Mouse (Mus musculus) liver, embryonic 16.5 days (tissue): ENCODE data around the gene Gm17387. TPM values are rescaled to one million over a fixed set of nuclear protein-coding genes. Genes with fewer than 3 reads are reported as not detected.

Experiments
- ATAC-seq: fragments of 200-750 bp; cut with Nextera tagmentation; 2 replicates; pipeline ENCODE4 v1.8.0; 2017; ENCODE audit warnings: low read depth, mild to moderate bottlenecking, moderate number of reproducible peaks, moderate library complexity
- H3K27ac ChIP-seq: fragments of 300-500 bp; sonication (generic); 2 replicates; pipeline ENCODE4 v1.5.1; 2014; ENCODE audit warnings: mild to moderate bottlenecking, low read length
- H3K27me3 ChIP-seq: fragments of 300-500 bp; sonication (generic); 2 replicates; pipeline ENCODE4 v1.6.1; 2014; ENCODE audit warnings: low read depth, low read length, mixed read lengths; ENCODE audit not compliant: control insufficient read depth, insufficient read depth
- H3K36me3 ChIP-seq: fragments of 300-500 bp; sonication (generic); 2 replicates; pipeline ENCODE4 v1.6.1; 2014; ENCODE audit warnings: mild to moderate bottlenecking; ENCODE audit not compliant: control insufficient read depth, insufficient read depth
- H3K4me1 ChIP-seq: fragments of 300-500 bp; sonication (generic); 2 replicates; pipeline ENCODE4 v1.6.1; 2014; ENCODE audit warnings: low read depth, low read length, mixed read lengths; ENCODE audit not compliant: control insufficient read depth
- H3K4me2 ChIP-seq: fragments of 300-500 bp; sonication (generic); 2 replicates; pipeline ENCODE4 v1.6.1; 2014; ENCODE audit warnings: low read depth, low read length, mixed read lengths
- H3K4me3 ChIP-seq: fragments of 300-500 bp; sonication (generic); 2 replicates; pipeline ENCODE4 v1.5.1; 2014; ENCODE audit warnings: low read depth, mild to moderate bottlenecking, low read length
- H3K9ac ChIP-seq: fragments of 300-500 bp; sonication (generic); 2 replicates; pipeline ENCODE4 v1.6.1; 2014; ENCODE audit warnings: low read depth, low read length
- H3K9me3 ChIP-seq: fragments of 300-500 bp; sonication (generic); replicated peaks from 2 replicates; pipeline ENCODE4 v1.6.1; 2016; ENCODE audit warnings: low read length; ENCODE audit not compliant: control insufficient read depth
- WGBS: fragments of 180-500 bp; shearing (Covaris S2); extraction: QIAGEN DNeasy Blood & Tissue Kit; methylation state at CpG from one replicate; pipeline ENCODE4 v1.1.7; 2014; ENCODE audit not compliant: insufficient replicate concordance; 5-methylcytosine and 5-hydroxymethylcytosine counted together
- polyA plus RNA-seq: library from polyadenylated mRNA; unstranded; fragments of >200 nt; fragmentation: Nextera tagmentation; extraction: Ambion mirVana; gene quantifications from 2 replicates; pipeline ENCODE4 v1.2.1, GENCODE M21; 2015

Gm17387 gene
- polyA plus RNA-seq, 1 experiment from 2014 or later, result not detected

- Histone ChIP-seq H3K9me3 (no peaks in the 10 kb centered on the region), H3K4me1 (peaks cover 13% of the 10 kb centered on the region), H3K27ac (peak overlapping the region; percentile 24; the same call in 1 of the 2 replicates), H3K9ac (no peak overlapping the region), H3K27me3 (peaks cover 3% of the 10 kb centered on the region; the same call in 1 of the 2 replicates), H3K36me3 (no peaks in the 10 kb centered on the region), H3K4me2 (no peak overlapping the region), H3K4me3 (no peak overlapping the region)
- no peak for ATAC-seq
- WGBS, result 52% methylated on average over 2 of the region's 2 CpGs
Measured at GRCm38 (mm10) chr7:141052421-141052820, 23.5 kb downstream of the Gm17387 start.

GRCm38 (mm10) chr7:141055785-141056184 lies 26.9 kb downstream of the Gm17387 start:
- Histone ChIP-seq H3K27me3 (peaks cover 31% of the 10 kb centered on the region), H3K4me2 (no peak overlapping the region), H3K27ac (no peak overlapping the region), H3K9ac (no peak overlapping the region), H3K36me3 (no peaks in the 10 kb centered on the region), H3K9me3 (no peaks in the 10 kb centered on the region), H3K4me3 (no peak overlapping the region), H3K4me1 (peaks cover 7% of the 10 kb centered on the region)
- ATAC-seq, result no peak
- 65% methylated on average over 4 of the region's 4 CpGs for WGBS

- ATAC-seq, result no peak
- H3K27me3 ChIP-seq, result peaks cover 43% of the 10 kb centered on the region
- H3K9ac ChIP-seq, result no peak overlapping the region
- H3K36me3 ChIP-seq, result no peaks in the 10 kb centered on the region
- H3K4me2 ChIP-seq, result no peak overlapping the region
- peaks cover 13% of the 10 kb centered on the region for H3K4me1 ChIP-seq
- 71% methylated on average over 6 of the region's 6 CpGs for WGBS
- no peak overlapping the region for H3K27ac ChIP-seq
- no peaks in the 10 kb centered on the region for H3K9me3 ChIP-seq
- H3K4me3 ChIP-seq, result no peak overlapping the region
Measured at GRCm38 (mm10) chr7:141056976-141057375, 28.0 kb downstream of the Gm17387 start.

GRCm38 (mm10) chr7:141057541-141057940 lies 28.6 kb downstream of the Gm17387 start:
- Histone ChIP-seq H3K36me3 (no peaks in the 10 kb centered on the region), H3K27me3 (peaks cover 48% of the 10 kb centered on the region), H3K9me3 (no peaks in the 10 kb centered on the region), H3K4me1 (peaks cover 13% of the 10 kb centered on the region), H3K27ac (no peak overlapping the region), H3K4me3 (no peak overlapping the region), H3K9ac (no peak overlapping the region), H3K4me2 (no peak overlapping the region)
- no peak for ATAC-seq
- 73% methylated on average over 1 of the region's 1 CpGs for WGBS

- no peaks in the 10 kb centered on the region for H3K36me3 ChIP-seq
- ATAC-seq, result no peak
- H3K4me2 ChIP-seq, result no peak overlapping the region
- no peaks in the 10 kb centered on the region for H3K9me3 ChIP-seq
- WGBS, result 51% methylated on average over 14 of the region's 14 CpGs
- peaks cover 50% of the 10 kb centered on the region for H3K27me3 ChIP-seq
- no peak overlapping the region for H3K9ac ChIP-seq
- H3K27ac ChIP-seq, result no peak overlapping the region
- peaks cover 15% of the 10 kb centered on the region for H3K4me1 ChIP-seq
- no peak overlapping the region for H3K4me3 ChIP-seq
Measured at GRCm38 (mm10) chr7:141058601-141059341, 29.8 kb downstream of the Gm17387 start.

GRCm38 (mm10) chr7:141059929-141060328 lies 31.0 kb downstream of the Gm17387 start:
- Histone ChIP-seq H3K9ac (no peak overlapping the region), H3K27ac (no peak overlapping the region), H3K4me3 (no peak overlapping the region), H3K36me3 (no peaks in the 10 kb centered on the region), H3K4me2 (no peak overlapping the region), H3K27me3 (peaks cover 50% of the 10 kb centered on the region), H3K4me1 (peaks cover 17% of the 10 kb centered on the region), H3K9me3 (no peaks in the 10 kb centered on the region)
- ATAC-seq, result no peak
- 53% methylated on average over 2 of the region's 2 CpGs for WGBS

GRCm38 (mm10) chr7:141060426-141061242 lies 31.7 kb downstream of the Gm17387 start, which contains the start of gene B4galnt4:
TSS of gene B4galnt4 (plus strand) at chr7:141061104.
- Histone ChIP-seq H3K4me3 (peak within 1 kb of the TSS; percentile 52), H3K9ac (no peak within 1 kb of the TSS)
- WGBS, result 1% methylated on average over 72 of the region's 72 CpGs

GRCm38 (mm10) chr7:141061269-141061692 lies 32.4 kb downstream of the Gm17387 start:
- ATAC-seq, result no peak
- Histone ChIP-seq H3K27me3 (peaks cover 50% of the 10 kb centered on the region), H3K4me1 (peaks cover 17% of the 10 kb centered on the region), H3K36me3 (no peaks in the 10 kb centered on the region), H3K9ac (no peak overlapping the region), H3K9me3 (no peaks in the 10 kb centered on the region), H3K4me2 (peak overlapping the region; percentile 71), H3K4me3 (peak overlapping the region; percentile 52), H3K27ac (no peak overlapping the region)
- 3% methylated on average over 37 of the region's 37 CpGs for WGBS

More at GRCm38 (mm10) chr7:141060426-141061242, 31.7 kb downstream of the Gm17387 start, which contains the start of gene B4galnt4:
- H3K4me2 ChIP-seq, result peak within 1 kb of the TSS; percentile 71
- no peaks in the 10 kb centered on the region for H3K36me3 ChIP-seq
- peaks cover 17% of the 10 kb centered on the region for H3K4me1 ChIP-seq
- ATAC-seq, result peak; percentile 57
- H3K9me3 ChIP-seq, result no peaks in the 10 kb centered on the region
- H3K27ac ChIP-seq, result no peak within 1 kb of the TSS
- H3K27me3 ChIP-seq, result peaks cover 50% of the 10 kb centered on the region

- 28% methylated on average over 7 of the region's 7 CpGs for WGBS
- Histone ChIP-seq H3K4me3 (no peak overlapping the region), H3K9ac (no peak overlapping the region), H3K27me3 (peaks cover 46% of the 10 kb centered on the region), H3K9me3 (no peaks in the 10 kb centered on the region), H3K4me1 (peaks cover 17% of the 10 kb centered on the region), H3K4me2 (no peak overlapping the region), H3K27ac (no peak overlapping the region), H3K36me3 (no peaks in the 10 kb centered on the region)
- no peak for ATAC-seq
Measured at GRCm38 (mm10) chr7:141062525-141062924, 33.6 kb downstream of the Gm17387 start.
